Mouse (Mus musculus) cerebellum, adult 9-11 months (tissue): ENCODE measurements around the gene Samd1.
"Not testable (repeated sequence)": the region's sequence is repeated elsewhere in the genome, so short reads cannot be mapped to it uniquely, and the experiment has no call there.

Source experiments
- DNase-seq: peaks from one replicate; pipeline ENCODE4 v3.0.0; 2022

The Samd1 gene

GRCm38 (mm10) chr8:83997511-83998141, at the start of gene Samd1:
Gene Samd1, plus strand, starts transcription at chr8:83997672.
- DNase-seq, result peak; percentile 68

- DNase-seq, result no peak
Observed at GRCm38 (mm10) chr8:83954749-83955105, 42.7 kb upstream of the Samd1 start.

- DNase-seq, result peak; percentile 100
Observed at GRCm38 (mm10) chr8:83955106-83955957, 42.1 kb upstream of the Samd1 start, which contains the start of the genes Gm10644 and Asf1b. Gene Gm10644, minus strand, starts transcription at chr8:83955205. Gene Asf1b, plus strand, starts transcription at chr8:83955507.

GRCm38 (mm10) chr8:83955958-83956218, 41.6 kb upstream of the Samd1 start:
- DNase-seq, result no peak

GRCm38 (mm10) chr8:83956789-83957188, 40.7 kb upstream of the Samd1 start:
- DNase-seq, result no peak

- DNase-seq, result no peak
Observed at GRCm38 (mm10) chr8:83964015-83964765, 33.3 kb upstream of the Samd1 start.

GRCm38 (mm10) chr8:83967701-83968100, 29.8 kb upstream of the Samd1 start:
- no peak for DNase-seq

- DNase-seq, result no peak
Observed at GRCm38 (mm10) chr8:83971121-83971520, 26.4 kb upstream of the Samd1 start.

- DNase-seq, result peak; percentile 46
Observed at GRCm38 (mm10) chr8:83971661-83972060, 25.8 kb upstream of the Samd1 start.

- peak; percentile 100 for DNase-seq
Observed at GRCm38 (mm10) chr8:83972150-83973120, 25.0 kb upstream of the Samd1 start, which contains the start of gene Prkaca. Gene Prkaca, plus strand, starts transcription at chr8:83972993.

- peak; percentile 75 for DNase-seq
Observed at GRCm38 (mm10) chr8:83973161-83974031, 24.1 kb upstream of the Samd1 start.

GRCm38 (mm10) chr8:83974521-83974920, 23.0 kb upstream of the Samd1 start:
- peak; percentile 49 for DNase-seq

GRCm38 (mm10) chr8:83976101-83976630, 21.3 kb upstream of the Samd1 start:
- DNase-seq, result no peak

- DNase-seq, result no peak
Observed at GRCm38 (mm10) chr8:83976779-83977350, 20.6 kb upstream of the Samd1 start.

GRCm38 (mm10) chr8:83977646-83978045, 19.8 kb upstream of the Samd1 start:
- DNase-seq, result no peak

GRCm38 (mm10) chr8:83978200-83978599, 19.3 kb upstream of the Samd1 start:
- no peak for DNase-seq

GRCm38 (mm10) chr8:83980250-83980649, 17.2 kb upstream of the Samd1 start:
- peak; percentile 45 for DNase-seq

GRCm38 (mm10) chr8:83980845-83981244, 16.6 kb upstream of the Samd1 start:
- DNase-seq, result peak; percentile 44

GRCm38 (mm10) chr8:83981533-83981932, 15.9 kb upstream of the Samd1 start:
- peak; percentile 25 for DNase-seq

GRCm38 (mm10) chr8:83982449-83982848, 15.0 kb upstream of the Samd1 start:
- DNase-seq, result no peak

GRCm38 (mm10) chr8:83983222-83983621, 14.2 kb upstream of the Samd1 start:
- DNase-seq, result not testable (repeated sequence)
